Mouse (Mus musculus) embryonic facial prominence, embryonic 15.5 days (tissue): ENCODE results near the gene Rabggtb. TPM values are rescaled to one million over a fixed set of nuclear protein-coding genes. Genes with fewer than 3 reads are reported as not detected.

Experiments
- polyA plus RNA-seq: library from polyadenylated mRNA; unstranded; fragments of >200 nt; fragmentation: Nextera tagmentation; extraction: Ambion mirVana; gene quantifications from 2 replicates; pipeline ENCODE4 v1.2.1, GENCODE M21; 2015

Rabggtb gene
- polyA plus RNA-seq, 1 experiment from 2014 or later, result 46.5 TPM

Other genes starting within 250 kb of the Rabggtb start
- 48.1 and 48.6 TPM in 2 replicates for gene St6galnac3, start 187.8 kb downstream of the Rabggtb start, polyA plus RNA-seq
- gene Asb17, start 68.8 kb downstream of the Rabggtb start, polyA plus RNA-seq, result 0.59 and 1.1 TPM in 2 replicates
- gene Msh4, start 6.9 kb downstream of the Rabggtb start, polyA plus RNA-seq, result 0.09 and 0.15 TPM in 2 replicates
- 71.2 and 76.8 TPM in 2 replicates for gene Acadm, start 31.6 kb upstream of the Rabggtb start, polyA plus RNA-seq
- 2.3 and 2.5 TPM in 2 replicates for gene Slc44a5, start 60.4 kb upstream of the Rabggtb start, polyA plus RNA-seq